Mouse (Mus musculus) cortical plate, adult 2 months (tissue): ENCODE measurements around the gene Vmn2r89.

Source experiments
- CTCF ChIP-seq: fragments of 200-500 bp; IDR thresholded peaks from 2 replicates; pipeline ENCODE4 v1.5.1; 2011; ENCODE audit warnings: mild to moderate bottlenecking, control low read depth, low read length; ENCODE audit not compliant: insufficient read depth; ENCODE audit errors: extremely low read depth
- POLR2A ChIP-seq: fragments of 200-500 bp; IDR thresholded peaks from 2 replicates; pipeline ENCODE4 v1.6.1; 2011; ENCODE audit warnings: mild to moderate bottlenecking, low read length, control low read depth; ENCODE audit not compliant: insufficient read depth; ENCODE audit errors: extremely low read depth

- no peak for TF ChIP-seq CTCF
- TF ChIP-seq POLR2A, result no peak
Observed at GRCm38 (mm10) chr14:51423885-51424284, 27.8 kb upstream of the Vmn2r89 start.
